Mouse (Mus musculus) spleen, adult 18-20 months (tissue): Measurements from ENCODE around the gene Tfap2e.

Experiments
- DNase-seq, 2 experiments: peaks; one replicate each; pipeline ENCODE4 v3.0.0; 2022; ENCODE audit warnings: mixed read lengths in 2 of 2

Tfap2e gene

DNA sequence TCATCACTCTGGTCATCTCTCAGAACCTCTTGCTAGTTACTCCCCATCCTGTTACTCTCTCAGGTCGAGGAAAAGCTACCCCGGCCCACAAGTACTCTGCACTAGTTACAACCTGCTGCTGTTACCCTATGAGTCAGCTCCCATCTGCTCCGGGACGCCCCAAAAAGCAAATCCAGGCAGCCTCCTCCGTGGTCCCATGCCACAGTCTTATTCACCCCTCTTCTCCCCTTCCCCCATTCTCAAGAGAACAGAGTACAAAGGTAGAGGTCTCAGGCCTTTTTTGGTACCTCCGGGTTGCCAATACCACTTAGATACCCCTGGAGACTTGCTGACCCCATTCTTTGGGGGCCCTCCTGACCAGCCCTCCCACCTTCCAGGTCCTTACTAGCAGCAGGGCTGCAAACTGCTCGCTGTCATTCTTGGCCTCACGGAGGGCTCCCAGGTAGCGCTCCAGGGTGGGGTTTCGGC, 15.6 kb upstream of the Tfap2e start:
- DNase-seq, result no peak

DNA sequence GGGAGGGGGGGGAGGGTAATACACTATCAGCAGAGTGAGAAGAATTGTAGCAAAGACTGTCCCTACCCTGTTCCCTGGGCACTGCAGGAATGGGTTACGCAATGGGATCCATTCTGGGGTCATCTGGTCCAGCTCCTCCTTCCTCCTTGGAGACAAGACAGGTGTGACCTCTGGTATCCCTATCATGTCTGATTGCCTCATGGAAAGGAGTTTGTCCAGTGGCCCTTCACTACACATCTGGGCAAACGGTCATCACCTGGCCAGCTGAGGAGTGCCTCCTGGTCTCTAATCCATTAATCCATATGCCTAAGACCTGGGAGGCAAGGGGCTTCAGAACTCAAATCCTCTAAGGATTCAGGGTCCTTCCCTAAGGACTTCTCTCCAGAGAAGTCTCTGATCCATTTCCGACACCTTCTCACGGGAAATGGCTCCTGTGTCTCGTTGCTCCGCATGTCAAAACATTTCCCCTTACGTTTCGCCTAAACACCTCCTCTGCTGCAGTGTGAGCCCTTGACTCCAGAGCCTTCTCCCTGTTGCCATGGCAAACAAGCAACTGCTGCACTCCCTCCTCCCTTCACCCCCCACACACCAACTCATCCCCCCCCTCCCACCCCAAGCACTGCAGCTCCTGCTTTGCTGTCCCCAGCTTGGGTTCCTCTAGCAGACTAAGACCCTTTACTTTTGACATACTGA, 15.0 kb upstream of the Tfap2e start:
- no peak for DNase-seq

DNA sequence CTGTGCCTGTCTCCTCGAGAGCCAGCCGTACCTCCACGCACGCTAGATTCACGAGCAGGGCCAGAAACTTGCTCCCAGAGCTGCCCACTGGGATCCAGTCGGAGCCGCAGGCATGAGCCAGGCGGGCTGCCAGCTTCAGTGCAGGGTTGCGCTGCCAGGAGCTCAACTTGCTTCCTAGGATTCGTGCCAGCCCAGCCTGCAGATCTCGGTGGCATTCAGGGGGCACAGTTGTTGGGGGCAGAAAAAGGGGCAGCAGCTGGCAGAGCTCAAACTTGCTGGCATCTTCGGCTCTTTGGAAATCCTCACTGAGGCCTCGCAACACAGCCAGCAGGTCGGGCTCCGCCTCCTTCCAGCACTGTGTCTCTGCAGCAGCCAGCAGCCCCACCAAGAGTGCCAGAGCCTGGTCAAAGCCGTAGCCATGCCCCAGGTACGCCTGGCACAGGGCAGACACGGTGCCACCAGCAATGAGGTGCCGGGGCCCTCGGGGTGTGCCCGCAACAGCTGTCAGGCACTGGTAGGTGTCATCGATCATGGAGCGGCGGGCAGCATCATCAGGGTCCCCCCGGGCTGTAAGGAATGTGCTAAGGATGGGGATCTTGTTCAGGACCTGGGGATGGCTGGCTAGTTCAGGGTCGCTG, 14.1 kb upstream of the Tfap2e start:
- DNase-seq, result no peak

DNA sequence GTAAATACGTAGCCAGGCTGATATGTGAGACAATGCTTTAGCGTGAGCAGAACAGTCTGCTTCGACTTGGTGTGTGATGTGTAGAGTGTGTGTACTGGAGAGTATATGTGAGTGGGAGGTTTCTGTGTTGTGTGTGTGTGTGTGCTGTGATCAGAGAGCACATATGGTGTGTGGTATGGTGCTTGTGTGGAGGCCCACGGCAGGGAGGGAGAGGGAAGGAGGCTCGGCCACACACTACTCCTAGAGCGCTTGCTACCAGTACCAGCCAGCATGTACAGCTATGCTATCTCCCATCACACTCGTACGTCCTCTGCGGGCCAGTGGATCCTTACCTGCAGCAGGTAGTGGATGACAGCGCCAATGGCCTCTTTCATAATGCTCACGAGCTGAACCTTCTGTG, 13.5 kb upstream of the Tfap2e start:
- no peak for DNase-seq

DNA sequence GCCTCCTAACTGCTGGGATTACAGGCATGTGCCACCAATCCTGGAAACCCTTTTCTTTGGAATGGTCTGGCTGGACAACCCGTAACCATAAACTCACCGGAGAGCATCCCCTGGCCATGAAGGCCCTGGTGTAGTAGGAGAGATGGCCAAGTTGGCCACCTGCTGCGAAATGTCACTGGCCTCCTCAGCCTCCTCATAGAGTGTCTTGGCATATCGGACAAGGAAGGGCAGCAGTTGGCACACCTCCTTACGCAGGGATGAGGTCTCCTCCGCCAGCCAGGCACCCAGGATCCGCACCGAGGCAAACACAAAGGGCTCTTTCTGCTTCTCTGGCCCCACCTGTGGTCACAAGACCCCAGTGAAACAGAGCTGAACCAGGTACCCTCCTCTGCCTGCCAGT, 12.3 kb upstream of the Tfap2e start:
- no peak for DNase-seq

DNA sequence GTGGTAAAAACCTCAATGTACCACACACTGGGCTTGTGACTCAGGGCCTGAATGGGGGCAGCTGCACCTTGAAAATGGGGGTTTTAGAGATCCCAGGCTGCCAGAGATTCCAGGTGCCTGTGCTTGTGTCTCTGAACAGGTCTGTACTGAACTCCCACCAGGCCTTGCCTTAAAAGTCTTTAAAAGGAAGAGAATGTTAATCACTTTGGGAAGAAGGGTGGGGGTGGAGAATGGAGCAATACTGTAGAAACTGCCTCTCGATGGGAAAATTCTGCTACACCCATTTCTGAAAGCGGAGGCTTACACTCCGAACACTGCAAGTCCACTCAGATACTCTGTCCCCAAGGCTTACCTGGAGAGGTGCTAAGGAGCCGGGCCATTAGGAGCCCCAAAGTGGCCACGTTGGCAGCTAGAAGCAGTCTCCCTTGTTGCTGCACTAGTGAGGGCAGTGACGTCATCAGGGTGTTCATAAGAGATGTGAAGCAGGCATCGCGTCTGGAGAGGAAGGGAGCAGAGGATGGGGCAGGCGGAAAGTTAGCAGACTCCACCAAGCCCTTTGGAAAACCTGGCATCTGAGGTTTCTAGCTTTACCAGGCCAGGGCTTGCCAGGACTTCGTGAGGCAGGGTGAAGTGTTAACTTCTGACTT, 10.3 kb upstream of the Tfap2e start:
- DNase-seq, result no peak

DNA sequence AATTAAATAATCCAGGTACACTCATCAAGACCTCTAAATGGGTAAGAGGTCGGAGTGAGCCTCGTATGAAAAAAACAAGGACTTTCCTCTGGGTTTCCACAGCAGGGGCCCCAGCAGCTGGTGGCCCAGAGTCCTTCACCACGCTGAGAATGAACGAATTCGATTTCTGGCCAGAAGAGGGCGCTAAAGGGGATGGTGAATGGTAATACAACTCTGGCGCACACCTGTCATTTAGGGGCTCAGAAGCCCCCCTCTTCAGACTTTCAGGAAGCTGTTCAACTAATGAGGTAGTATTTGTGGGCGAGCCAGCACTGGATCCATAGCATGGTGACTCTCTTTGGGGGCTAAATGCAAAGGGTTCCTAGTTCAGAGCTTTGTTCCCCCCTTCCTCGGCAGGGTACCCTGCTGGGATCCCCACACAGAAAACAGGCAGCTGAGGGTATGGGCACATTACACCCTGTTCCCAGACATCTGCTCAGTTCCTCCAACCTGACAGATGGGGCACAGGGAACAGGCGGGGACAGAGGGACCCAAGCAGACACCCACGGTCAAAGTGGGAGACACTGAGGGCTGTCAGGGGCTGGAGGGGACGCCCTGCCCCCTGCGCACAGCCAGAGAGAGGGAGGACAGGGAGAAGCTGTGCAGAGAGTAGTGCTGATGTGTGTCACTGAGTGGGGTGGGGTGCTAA, 9.6 kb upstream of the Tfap2e start:
- peak in 1 of 2 experiments; percentile 59 for DNase-seq

DNA sequence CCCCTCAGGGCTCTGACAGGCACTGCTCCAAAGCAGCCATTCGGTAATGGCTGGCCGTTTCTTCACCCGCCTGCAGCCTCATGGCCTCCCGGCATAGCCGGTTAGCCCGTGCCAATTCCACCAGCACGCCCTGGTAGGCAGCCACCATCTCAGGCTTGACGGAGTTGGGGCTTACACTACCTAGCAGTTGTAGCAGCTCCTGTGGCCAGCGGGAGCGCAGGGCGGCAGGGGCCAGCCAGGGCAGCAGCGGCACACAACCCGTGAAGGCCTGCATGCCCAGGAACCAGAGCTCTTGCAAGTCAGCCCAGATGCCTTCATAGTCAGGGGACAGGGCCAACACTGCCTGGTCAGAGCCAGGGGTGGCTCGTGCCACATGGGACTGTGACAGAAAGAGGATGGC, 8.8 kb upstream of the Tfap2e start:
- no peak for DNase-seq

DNA sequence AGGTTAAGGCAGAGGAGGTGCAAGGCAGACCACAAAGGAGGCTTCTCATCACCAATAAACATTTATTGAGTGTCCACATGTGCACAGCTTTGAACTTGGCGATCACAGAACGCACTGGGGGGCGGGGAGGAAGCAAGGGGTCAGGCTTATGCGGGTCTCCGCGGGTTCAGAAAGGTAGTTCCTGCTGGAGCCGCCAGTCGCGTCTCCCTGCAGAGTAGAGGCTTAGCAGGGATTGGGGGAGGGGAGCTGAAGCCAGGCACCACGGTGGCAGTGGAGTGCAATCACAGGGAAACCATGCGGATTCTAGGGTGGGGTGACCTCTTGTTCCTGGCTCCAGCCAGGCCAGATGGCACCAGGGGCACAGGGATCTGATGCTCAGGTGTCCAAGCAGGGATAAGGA, 7.7 kb upstream of the Tfap2e start:
- DNase-seq, result no peak

DNA sequence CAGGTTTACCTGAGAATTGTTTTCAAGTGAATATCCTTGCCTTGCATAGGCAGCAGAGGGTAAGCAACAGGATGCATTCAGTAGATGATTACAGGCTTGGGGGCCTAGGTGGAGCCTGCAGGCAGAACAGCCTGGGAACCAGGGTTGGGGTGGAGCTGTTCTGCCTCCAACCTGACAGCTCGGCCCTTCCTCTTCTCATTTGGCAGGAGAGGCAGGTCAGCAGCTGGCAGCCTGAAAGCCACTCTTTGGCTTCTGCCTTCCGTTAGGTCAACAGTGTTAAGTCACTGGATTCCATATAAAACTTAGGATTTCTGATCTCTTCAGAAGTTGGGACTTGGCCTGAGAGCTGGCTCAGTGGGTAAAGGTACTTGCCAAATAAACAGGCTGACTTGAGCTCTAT, 6.9 kb upstream of the Tfap2e start:
- no peak for DNase-seq

DNA sequence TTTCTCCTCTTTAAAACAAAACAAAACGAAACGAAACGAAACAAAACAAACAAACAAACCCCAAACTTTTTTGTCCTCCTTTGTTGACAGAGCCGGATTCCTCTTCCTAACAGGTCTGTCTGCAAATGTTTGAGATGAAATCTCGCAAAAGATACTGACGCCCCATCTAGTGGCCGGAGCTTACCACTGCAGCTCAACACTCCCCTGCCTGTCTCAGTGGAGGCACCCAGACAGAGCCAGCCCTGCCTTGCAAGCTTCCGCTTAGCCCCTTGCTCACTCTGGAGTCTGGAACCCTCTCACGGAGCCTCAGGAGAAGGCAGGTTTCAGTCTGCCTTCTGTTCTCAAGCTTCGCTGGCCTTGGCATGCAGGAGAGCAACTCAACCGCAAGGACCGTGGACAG, 5.4 kb upstream of the Tfap2e start:
- peak; percentile 61 to 78 for DNase-seq

DNA sequence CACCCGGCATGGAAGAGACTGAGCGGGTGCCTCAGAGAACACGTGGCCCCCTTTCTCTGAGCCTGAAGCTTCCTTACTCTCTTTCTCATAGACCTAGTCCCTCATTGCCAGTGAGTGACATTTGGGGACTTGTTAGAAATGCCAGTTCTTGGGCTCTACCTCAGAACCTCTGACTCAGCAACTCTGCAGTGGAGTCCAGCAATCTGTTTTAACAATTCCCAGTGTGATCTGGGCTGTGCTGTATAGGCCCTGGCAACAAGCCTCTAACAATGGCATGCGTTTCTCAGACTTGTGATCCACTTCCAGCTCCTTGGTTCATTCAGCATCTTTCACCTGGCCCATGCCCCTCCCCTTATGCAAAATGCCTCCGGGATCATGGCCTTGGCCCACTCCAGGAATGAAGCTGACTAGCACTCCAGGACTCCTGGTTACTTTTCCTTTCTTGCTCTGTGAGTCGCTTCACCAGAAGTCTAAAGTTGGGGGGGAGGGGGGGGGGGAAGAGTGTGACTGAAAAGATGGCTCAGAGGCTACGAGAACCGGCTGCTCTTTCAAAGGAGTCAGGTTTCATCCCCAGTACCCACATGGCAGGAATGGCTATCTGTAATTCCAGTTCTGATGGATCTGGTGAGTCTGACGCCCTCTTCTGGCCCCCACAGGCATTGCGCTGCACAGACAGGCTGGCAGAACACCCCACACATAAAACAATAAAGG, 4.1 kb upstream of the Tfap2e start:
- DNase-seq, result no peak

DNA sequence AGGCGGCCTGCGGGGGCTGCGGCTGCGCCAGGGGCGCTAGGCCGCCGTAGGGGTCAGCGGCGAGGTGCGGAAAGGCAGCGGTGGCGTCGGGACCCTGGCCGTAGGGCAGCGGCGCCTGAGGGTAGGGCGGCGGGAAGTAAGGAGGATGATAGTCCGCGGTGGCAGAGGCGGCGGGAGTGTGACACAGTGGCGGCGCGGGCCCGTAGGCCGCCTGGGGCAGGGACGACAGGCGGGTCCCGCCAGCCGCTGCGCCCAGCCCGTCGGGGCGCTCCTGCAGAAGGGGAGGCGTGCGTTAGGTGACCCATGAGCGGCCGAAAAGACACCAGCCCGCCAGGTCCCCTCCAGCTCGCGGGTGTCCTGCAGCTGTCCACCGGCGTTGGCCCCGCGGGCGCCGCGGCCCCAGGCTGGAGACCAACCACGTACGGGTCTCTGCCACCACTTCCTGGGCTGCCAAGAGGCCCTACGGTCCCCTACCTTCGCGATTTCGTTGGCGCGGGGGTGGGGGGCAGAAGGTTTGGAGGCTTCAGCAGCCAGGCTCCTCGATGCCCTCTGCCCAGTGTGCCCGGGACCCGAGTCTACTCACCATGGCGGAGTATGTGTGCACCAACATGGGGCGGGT, 549 bp downstream of the Tfap2e start:
- DNase-seq, result no peak

DNA sequence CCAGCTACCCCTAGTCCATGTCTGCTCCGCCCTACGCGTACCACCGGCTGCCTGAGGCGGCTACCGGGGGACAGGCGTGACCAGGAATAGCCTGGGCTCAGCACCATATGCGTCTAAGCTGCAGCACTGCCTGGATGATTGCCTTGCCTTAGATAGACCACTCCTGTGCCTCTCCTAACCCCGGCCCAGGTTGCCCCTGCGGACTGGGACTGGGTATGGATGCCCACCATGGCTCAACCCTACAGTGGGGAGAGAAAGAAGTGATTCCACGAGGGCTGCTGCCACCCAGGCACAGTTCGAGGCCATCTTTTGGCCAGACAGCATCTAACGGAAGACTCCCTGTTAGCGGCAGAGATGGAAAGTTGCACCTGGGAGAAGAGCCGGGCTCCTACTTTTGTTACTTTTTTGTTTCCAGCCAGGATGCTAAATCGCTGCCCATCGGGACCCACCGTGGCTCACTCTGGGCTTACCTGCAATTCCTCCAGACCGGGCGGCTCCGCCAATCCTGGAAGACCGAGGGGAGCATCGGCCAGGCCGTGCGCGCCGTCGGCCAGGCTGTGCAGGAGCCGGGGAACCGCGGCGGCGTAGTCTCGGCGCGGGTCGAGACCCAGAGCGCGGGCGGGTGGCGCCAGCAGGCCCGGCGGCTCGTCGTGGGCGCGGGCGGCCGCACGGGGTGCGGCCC, 1.2 kb downstream of the Tfap2e start:
- DNase-seq, result no peak

DNA sequence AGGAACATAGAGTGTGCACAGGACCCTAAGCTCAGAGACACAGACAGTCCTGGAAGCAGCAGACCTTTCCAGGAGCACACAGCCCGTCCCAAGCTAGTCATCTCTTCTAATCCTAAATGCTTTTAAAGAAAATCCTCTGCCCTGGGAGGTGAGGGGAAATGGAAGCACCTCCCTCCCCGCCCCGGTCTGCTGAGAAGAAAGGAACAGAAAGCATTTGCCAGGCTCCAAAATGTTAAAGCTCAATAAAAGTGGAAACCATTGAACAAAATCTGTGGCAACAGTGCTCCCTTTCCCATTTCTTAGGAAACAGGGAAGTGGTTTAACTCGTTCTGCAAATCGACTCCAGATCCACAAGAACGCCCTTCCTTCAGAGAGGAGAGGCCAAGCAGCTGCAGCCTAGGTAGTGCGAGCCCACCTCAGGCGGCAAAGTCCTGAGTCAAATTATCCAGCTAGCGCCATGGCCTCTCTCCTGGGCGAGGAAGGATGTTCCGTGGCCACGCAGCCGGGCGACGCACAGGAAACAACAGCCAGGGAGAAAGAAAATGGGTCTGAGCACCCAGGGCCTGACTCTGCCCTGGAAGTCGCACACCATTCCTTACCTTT, 1.9 kb downstream of the Tfap2e start:
- DNase-seq, result no peak

DNA sequence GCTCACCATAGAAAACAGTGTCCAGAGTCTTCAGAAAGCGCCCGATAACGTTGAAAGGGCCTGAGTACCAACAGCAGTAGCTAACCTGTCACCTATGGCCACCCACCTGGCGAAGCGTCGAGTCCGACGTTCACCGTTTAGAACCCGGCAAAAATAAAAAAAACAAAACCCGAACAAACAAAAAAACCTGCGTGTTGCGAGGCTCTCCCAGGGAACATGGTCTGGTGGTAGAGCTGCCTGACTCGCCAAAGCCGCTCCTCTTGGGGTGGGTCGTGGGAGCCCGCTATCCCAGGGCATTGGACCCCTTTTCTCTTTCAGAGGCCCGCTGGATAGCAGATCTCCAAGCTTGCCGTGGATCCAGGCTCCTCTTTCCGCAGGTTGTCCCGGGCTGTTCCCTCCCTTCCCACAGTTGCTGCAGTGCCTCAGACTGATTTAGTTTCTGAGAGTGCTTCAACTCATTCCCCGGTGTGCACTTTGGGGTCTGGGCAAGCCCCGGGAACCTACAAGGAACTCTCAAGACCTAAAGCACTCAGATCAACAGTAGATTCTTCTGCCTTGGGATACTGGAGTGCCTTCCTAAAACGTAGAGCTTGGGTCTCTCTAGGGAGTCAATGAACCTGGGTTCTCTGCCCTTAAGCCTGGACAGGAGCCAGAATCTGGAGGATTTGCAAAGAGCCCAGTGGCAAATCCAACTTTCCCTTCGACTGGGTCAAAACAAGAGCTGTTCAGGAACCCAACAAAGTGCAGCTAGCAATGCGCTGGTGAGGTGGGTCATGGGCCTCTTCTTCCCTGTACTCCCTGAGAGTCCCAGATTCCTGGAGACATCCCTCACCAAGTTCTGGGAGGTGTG, 3.3 kb downstream of the Tfap2e start:
- DNase-seq, result no peak

DNA sequence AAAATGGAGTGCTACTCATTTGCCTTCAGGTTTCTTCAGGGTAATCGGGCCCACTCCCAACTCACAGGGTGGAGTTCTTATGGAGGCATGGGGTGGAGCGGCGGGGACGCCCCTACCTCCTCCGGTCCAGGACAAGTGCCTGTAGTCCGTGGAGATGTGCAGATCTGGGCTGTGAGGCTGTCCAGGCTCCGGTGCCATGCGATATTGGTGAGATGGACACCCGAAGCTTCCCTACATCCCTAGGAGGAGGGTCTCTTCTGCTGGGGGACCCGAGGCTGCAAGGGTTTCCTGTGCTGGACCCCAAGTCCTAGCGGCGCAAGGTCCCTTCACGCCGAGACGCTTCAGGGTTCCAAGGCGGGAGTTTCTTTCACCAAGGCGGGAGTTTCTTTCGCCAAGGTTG, 3.9 kb downstream of the Tfap2e start:
- DNase-seq, result no peak

DNA sequence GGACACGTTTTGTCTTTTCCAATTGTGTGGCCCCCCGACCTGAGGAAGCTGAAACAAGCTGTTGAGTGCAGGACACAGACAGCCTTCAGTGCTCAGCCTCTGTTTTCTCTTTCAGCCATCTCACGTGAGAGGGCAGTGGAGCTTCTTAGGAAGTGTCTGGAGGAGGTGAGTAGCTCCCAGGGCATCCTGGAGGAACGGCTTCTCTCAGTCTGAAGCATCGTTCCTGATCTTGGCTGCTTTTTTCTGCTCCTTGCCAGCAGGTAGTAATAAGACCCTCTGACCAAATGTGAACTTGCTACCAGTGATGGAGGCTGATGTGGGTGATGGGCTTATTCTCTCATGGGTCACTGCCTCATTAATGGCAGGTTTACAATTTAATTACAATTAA, 28.6 kb downstream of the Tfap2e start:
- no peak for DNase-seq

DNA sequence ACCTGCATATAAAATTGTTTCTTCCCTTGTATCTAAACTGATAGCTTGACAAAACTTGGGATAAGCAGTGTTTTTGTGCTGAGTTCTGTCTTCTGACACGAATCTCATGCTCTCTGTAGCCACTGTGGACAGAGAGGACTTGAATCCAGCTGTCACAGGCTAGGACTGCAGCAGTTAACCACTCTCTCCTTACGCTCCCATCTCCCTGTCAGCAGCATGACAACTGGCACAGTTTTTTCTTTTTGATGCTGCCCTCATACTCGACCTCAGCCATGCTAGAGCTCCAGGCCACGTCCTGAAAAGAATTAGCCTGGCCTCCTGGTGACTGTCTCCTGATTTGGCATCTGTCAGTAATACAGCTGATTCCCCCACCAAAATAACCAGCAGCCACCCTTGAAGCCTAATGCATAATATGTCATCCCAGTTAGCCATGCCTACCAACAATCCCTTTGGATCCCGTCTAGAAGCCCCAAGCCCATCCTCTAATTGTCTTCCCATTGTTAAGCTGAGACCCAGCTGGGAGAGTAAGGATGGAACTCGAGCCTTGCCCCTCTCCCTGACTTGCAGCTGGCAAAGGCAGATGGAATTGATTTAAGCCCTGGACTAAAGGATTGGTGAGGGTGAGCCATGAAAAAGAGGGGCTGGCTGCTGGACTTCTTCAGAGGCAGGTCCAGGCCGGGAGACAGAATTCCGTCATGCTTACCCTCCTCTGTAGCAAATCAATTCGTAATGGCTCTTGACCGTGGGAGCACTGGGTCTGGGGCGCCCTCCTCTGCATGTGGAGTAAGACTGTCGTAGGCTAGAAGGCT, 29.2 kb downstream of the Tfap2e start:
- no peak for DNase-seq

DNA sequence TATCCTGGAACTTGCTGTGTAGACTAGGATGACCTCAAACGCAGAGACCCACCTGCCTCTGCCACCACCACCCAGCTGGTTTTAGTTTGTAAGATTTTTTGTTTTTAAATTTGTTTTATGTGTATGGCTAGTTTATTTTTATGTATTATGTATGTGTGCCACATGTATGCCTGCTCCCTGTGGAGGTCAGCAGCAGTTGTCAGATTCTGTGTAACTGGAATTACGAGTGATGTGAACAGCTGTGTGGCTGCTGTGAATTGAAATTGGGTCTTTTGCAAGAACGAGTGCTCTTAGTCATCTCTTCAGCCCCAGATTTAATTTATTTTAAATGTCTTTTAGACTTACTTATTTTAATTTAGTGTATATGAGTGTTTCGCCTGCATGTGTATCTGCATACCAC, 39.1 kb downstream of the Tfap2e start:
- no peak for DNase-seq
